Mouse (Mus musculus) midbrain, embryonic 13.5 days (tissue): ENCODE measurements around the gene Gnai2. TPM values are rescaled to one million over a fixed set of nuclear protein-coding genes. Genes with fewer than 3 reads are reported as not detected.
A peak's percentile ranks its signal among the peaks of the same experiment; 100 is the strongest.

ENCODE experiments used
- ATAC-seq: fragments of 200-750 bp; cut with Nextera tagmentation; 2 replicates; pipeline ENCODE4 v1.8.0; 2017; ENCODE audit warnings: mild to moderate bottlenecking, moderate TSS enrichment, moderate library complexity
- H3K27ac ChIP-seq: fragments of 300-500 bp; sonication (generic); 2 replicates; pipeline ENCODE4 v1.5.1; 2015; ENCODE audit warnings: inconsistent platforms, mild to moderate bottlenecking, moderate library complexity
- H3K27me3 ChIP-seq: fragments of 300-500 bp; sonication (generic); 2 replicates; pipeline ENCODE4 v1.6.1; 2015; ENCODE audit warnings: mild to moderate bottlenecking, inconsistent platforms
- H3K36me3 ChIP-seq: fragments of 300-500 bp; sonication (generic); 2 replicates; pipeline ENCODE4 v1.6.1; 2015; ENCODE audit warnings: mild to moderate bottlenecking, inconsistent platforms
- H3K4me1 ChIP-seq: fragments of 300-500 bp; sonication (generic); replicated peaks from 2 replicates; pipeline ENCODE4 v1.6.1; 2015; ENCODE audit warnings: inconsistent platforms
- H3K4me2 ChIP-seq: fragments of 300-500 bp; sonication (generic); replicated peaks from 2 replicates; pipeline ENCODE4 v1.6.1; 2015; ENCODE audit warnings: moderate library complexity, mild to moderate bottlenecking, inconsistent platforms
- H3K4me3 ChIP-seq: fragments of 300-500 bp; sonication (generic); replicated peaks from 2 replicates; pipeline ENCODE4 v1.5.1; 2015; ENCODE audit warnings: mild to moderate bottlenecking, inconsistent platforms
- H3K9ac ChIP-seq: fragments of 300-500 bp; sonication (generic); replicated peaks from 2 replicates; pipeline ENCODE4 v1.6.1; 2015; ENCODE audit warnings: mild to moderate bottlenecking, inconsistent platforms
- H3K9me3 ChIP-seq: fragments of 300-500 bp; sonication (generic); 2 replicates; pipeline ENCODE4 v1.6.1; 2016; ENCODE audit warnings: mild to moderate bottlenecking, inconsistent platforms
- WGBS: fragments of 180-500 bp; shearing (Covaris S2); methylation state at CpG from one replicate; pipeline ENCODE4 v1.1.7; 2015; 5-methylcytosine and 5-hydroxymethylcytosine counted together
- polyA plus RNA-seq: library from polyadenylated mRNA; unstranded; fragments of >200 nt; fragmentation: Nextera tagmentation; extraction: Ambion mirVana; gene quantifications from 2 replicates; pipeline ENCODE4 v1.2.1, GENCODE M21; 2015

Gene Gnai2
- polyA plus RNA-seq, 1 experiment from 2014 or later, result 416 TPM

GRCm38 (mm10) chr9:107615035-107615434 is 20.1 kb downstream of the Gnai2 start:
- H3K4me3 ChIP-seq, result no peak overlapping the region
- H3K27me3 ChIP-seq, result no peaks in the 10 kb centered on the region
- no peak for ATAC-seq
- H3K36me3 ChIP-seq, result peaks cover 65% of the 10 kb centered on the region
- peak overlapping the region; percentile 99 for H3K27ac ChIP-seq
- H3K4me2 ChIP-seq, result no peak overlapping the region
- H3K4me1 ChIP-seq, result peaks cover 46% of the 10 kb centered on the region
- peak overlapping the region; percentile 10 for H3K9ac ChIP-seq
- WGBS, result 53% methylated on average over 4 of the region's 4 CpGs
- H3K9me3 ChIP-seq, result no peaks in the 10 kb centered on the region

DNA sequence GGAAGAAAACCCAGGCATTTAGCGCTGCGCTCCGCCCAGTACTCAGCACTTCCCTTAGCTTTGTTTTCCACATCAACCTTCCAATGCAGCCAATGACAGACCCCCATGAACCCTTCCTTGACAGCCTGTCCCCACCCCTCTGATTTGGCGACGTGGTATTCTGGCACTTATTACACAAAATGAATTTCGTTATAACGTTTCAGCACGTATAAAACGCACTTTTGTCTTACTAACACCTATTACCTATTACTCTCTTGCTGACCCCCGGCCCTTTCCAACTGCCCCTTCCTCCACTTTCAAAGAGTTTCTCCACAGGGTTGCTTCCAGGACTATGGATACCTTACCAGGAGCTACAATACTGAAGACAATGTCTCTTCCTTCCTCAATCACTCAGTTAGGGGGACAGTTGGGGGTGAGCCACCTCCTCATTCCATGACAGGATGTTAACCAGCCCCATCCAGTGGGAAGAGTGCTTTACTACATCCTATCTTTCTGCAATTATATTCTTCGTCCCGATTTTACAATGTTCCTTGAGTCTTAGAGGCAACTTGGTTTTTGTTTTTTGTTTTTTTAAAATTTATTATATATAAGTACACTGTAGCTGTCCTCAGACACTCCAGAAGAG is 22.1 kb downstream of the Gnai2 start:
- ATAC-seq, result peak; percentile 29; the same call in 1 of the 2 replicates
- no peaks in the 10 kb centered on the region for H3K27me3 ChIP-seq
- H3K9ac ChIP-seq, result no peak overlapping the region
- peaks cover 45% of the 10 kb centered on the region for H3K36me3 ChIP-seq
- H3K4me1 ChIP-seq, result peaks cover 45% of the 10 kb centered on the region
- peak overlapping the region; percentile 99 for H3K27ac ChIP-seq
- WGBS, result 11% methylated on average over 12 of the region's 12 CpGs
- peak overlapping the region; percentile 33 for H3K4me3 ChIP-seq
- no peaks in the 10 kb centered on the region for H3K9me3 ChIP-seq
- H3K4me2 ChIP-seq, result peak overlapping the region; percentile 62

- Histone ChIP-seq H3K36me3 (peaks cover 38% of the 10 kb centered on the region), H3K9ac (peak overlapping the region; percentile 80), H3K4me1 (peaks cover 51% of the 10 kb centered on the region)
These were observed 22.8 kb downstream of the Gnai2 start for GRCm38 (mm10) chr9:107612191-107612944.

GRCm38 (mm10) chr9:107611456-107612190 is 23.5 kb downstream of the Gnai2 start:
- Histone ChIP-seq H3K27ac (peak overlapping the region; percentile 99), H3K27me3 (no peaks in the 10 kb centered on the region), H3K9ac (peak overlapping the region; percentile 80), H3K36me3 (peaks cover 31% of the 10 kb centered on the region), H3K4me3 (peak overlapping the region; percentile 33; the same call in 1 of the 2 replicates), H3K4me2 (peak overlapping the region; percentile 62), H3K4me1 (peaks cover 57% of the 10 kb centered on the region), H3K9me3 (no peaks in the 10 kb centered on the region)
- no peak for ATAC-seq
- 75% methylated on average over 6 of the region's 6 CpGs for WGBS

More at GRCm38 (mm10) chr9:107612191-107612944, 22.8 kb downstream of the Gnai2 start:
- Histone ChIP-seq H3K27me3 (no peaks in the 10 kb centered on the region), H3K4me2 (peak overlapping the region; percentile 62), H3K4me3 (peak overlapping the region; percentile 33), H3K9me3 (no peaks in the 10 kb centered on the region), H3K27ac (peak overlapping the region; percentile 99)
- WGBS, result 1% methylated on average over 45 of the region's 48 CpGs
- ATAC-seq, result peak; percentile 94

DNA sequence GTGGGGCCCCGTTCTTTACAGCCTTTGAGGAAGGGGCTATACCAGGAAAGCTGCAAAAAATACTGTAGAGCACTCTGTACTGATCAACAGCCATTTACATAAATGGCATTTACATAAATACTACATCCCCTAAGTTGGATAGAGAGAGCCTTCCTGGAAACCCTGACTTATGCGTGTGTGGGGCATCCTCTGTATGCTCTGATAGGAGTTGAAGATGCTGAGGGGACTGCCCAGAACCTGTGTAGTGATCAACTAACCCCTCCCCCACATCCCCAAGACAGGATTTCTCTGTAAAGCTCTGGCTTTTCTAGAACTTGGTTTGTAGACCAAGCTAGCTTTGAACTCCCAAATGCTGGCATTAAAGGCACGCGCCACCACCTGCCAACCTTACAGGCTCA is 25.7 kb downstream of the Gnai2 start:
- no peak overlapping the region for H3K27ac ChIP-seq
- H3K27me3 ChIP-seq, result no peaks in the 10 kb centered on the region
- no peak overlapping the region for H3K9ac ChIP-seq
- no peak overlapping the region for H3K4me3 ChIP-seq
- peaks cover 67% of the 10 kb centered on the region for H3K4me1 ChIP-seq
- ATAC-seq, result no peak
- H3K36me3 ChIP-seq, result peaks cover 9% of the 10 kb centered on the region
- no peaks in the 10 kb centered on the region for H3K9me3 ChIP-seq
- 62% methylated on average over 4 of the region's 4 CpGs for WGBS
- H3K4me2 ChIP-seq, result no peak overlapping the region

- WGBS, result 39% methylated on average over 12 of the region's 12 CpGs
- Histone ChIP-seq H3K9me3 (no peaks in the 10 kb centered on the region), H3K9ac (no peak within 1 kb of the TSS), H3K36me3 (peaks cover 4% of the 10 kb centered on the region), H3K27me3 (no peaks in the 10 kb centered on the region), H3K4me1 (peaks cover 71% of the 10 kb centered on the region), H3K27ac (no peak within 1 kb of the TSS), H3K4me2 (no peak within 1 kb of the TSS), H3K4me3 (no peak within 1 kb of the TSS)
- ATAC-seq, result no peak
These were observed 26.3 kb downstream of the Gnai2 start, which contains the start of gene Sema3b for GRCm38 (mm10) chr9:107608741-107609432. Gene Sema3b (minus strand): TSS chr9:107609229.

GRCm38 (mm10) chr9:107607653-107608245 is 27.4 kb downstream of the Gnai2 start:
- H3K27ac ChIP-seq, result no peak overlapping the region
- WGBS, result 60% methylated on average over 9 of the region's 9 CpGs
- no peak overlapping the region for H3K9ac ChIP-seq
- no peaks in the 10 kb centered on the region for H3K27me3 ChIP-seq
- no peaks in the 10 kb centered on the region for H3K9me3 ChIP-seq
- H3K4me2 ChIP-seq, result no peak overlapping the region
- H3K4me3 ChIP-seq, result no peak overlapping the region
- H3K36me3 ChIP-seq, result no peaks in the 10 kb centered on the region
- no peak for ATAC-seq
- peaks cover 66% of the 10 kb centered on the region for H3K4me1 ChIP-seq

GRCm38 (mm10) chr9:107607036-107607435 is 28.1 kb downstream of the Gnai2 start:
- Histone ChIP-seq H3K9me3 (no peaks in the 10 kb centered on the region), H3K27me3 (no peaks in the 10 kb centered on the region)

GRCm38 (mm10) chr9:107606591-107606990 is 28.6 kb downstream of the Gnai2 start:
- no peaks in the 10 kb centered on the region for H3K36me3 ChIP-seq
- H3K4me1 ChIP-seq, result peaks cover 64% of the 10 kb centered on the region
- no peaks in the 10 kb centered on the region for H3K27me3 ChIP-seq
- no peak for ATAC-seq
- H3K9ac ChIP-seq, result no peak overlapping the region
- H3K9me3 ChIP-seq, result no peaks in the 10 kb centered on the region
- WGBS, result 18% methylated on average over 9 of the region's 9 CpGs
- no peak overlapping the region for H3K4me2 ChIP-seq
- no peak overlapping the region for H3K27ac ChIP-seq
- H3K4me3 ChIP-seq, result no peak overlapping the region

More at GRCm38 (mm10) chr9:107607036-107607435, 28.1 kb downstream of the Gnai2 start:
- ATAC-seq, result no peak
- H3K9ac ChIP-seq, result no peak overlapping the region
- H3K27ac ChIP-seq, result no peak overlapping the region
- no peak overlapping the region for H3K4me2 ChIP-seq
- peaks cover 69% of the 10 kb centered on the region for H3K4me1 ChIP-seq
- WGBS, result 78% methylated on average over 2 of the region's 2 CpGs
- no peak overlapping the region for H3K4me3 ChIP-seq
- no peaks in the 10 kb centered on the region for H3K36me3 ChIP-seq

- Histone ChIP-seq H3K27me3 (no peaks in the 10 kb centered on the region), H3K9ac (peak overlapping the region; percentile 49), H3K4me1 (peaks cover 59% of the 10 kb centered on the region), H3K4me3 (no peak overlapping the region), H3K27ac (no peak overlapping the region; the same call in 1 of the 2 replicates), H3K36me3 (no peaks in the 10 kb centered on the region), H3K9me3 (no peaks in the 10 kb centered on the region), H3K4me2 (peak overlapping the region; percentile 15)
- ATAC-seq, result no peak
- WGBS, result 37% methylated on average over 23 of the region's 23 CpGs
These were observed 30.0 kb downstream of the Gnai2 start for GRCm38 (mm10) chr9:107605041-107605661.

GRCm38 (mm10) chr9:107603251-107603650 is 31.9 kb downstream of the Gnai2 start:
- no peak overlapping the region for H3K4me3 ChIP-seq
- WGBS, result 89% methylated on average over 6 of the region's 6 CpGs
- H3K9me3 ChIP-seq, result no peaks in the 10 kb centered on the region
- no peak overlapping the region for H3K9ac ChIP-seq
- no peak overlapping the region for H3K4me2 ChIP-seq
- no peaks in the 10 kb centered on the region for H3K27me3 ChIP-seq
- no peaks in the 10 kb centered on the region for H3K36me3 ChIP-seq
- no peak for ATAC-seq
- H3K27ac ChIP-seq, result no peak overlapping the region
- H3K4me1 ChIP-seq, result peaks cover 44% of the 10 kb centered on the region
